Mouse (Mus musculus) MEL (cell line): Measurements from ENCODE around the gene Tdrd7.
A peak's percentile ranks its signal among the peaks of the same experiment; 100 is the strongest.

ENCODE experiments used
- BHLHE40 ChIP-seq: IDR thresholded peaks from 2 replicates; pipeline ENCODE4 v1.6.1; 2012; ENCODE audit warnings: low read depth, mild to moderate bottlenecking, inconsistent platforms, low read length, improper control_type of control experiment, borderline replicate concordance
- CTCF ChIP-seq, 3 experiments: IDR thresholded peaks in 2 of 3; conservative IDR thresholded peaks in 1 of 3; 2 replicates each; pipeline ENCODE4 v1.5.1; 2011 to 2012; ENCODE audit warnings: low read length in 3 of 3, low read depth in 2 of 3, mild to moderate bottlenecking in 2 of 3, improper control_type of control experiment in 1 of 3, inconsistent platforms in 1 of 3, mixed read lengths in 1 of 3, moderate library complexity in 1 of 3; ENCODE audit not compliant: control insufficient read depth in 1 of 3, insufficient read depth in 1 of 3, poor library complexity in 1 of 3, severe bottlenecking in 1 of 3
- EP300 ChIP-seq, 2 experiments: IDR thresholded peaks; 2 replicates each; pipeline ENCODE4 v1.6.1; 2011; ENCODE audit warnings: improper control_type of control experiment in 2 of 2, low read length in 2 of 2, low read depth in 1 of 2, mild to moderate bottlenecking in 1 of 2
- ETS1 ChIP-seq: IDR thresholded peaks from 2 replicates; pipeline ENCODE4 v1.6.1; 2012; ENCODE audit warnings: low read depth, mild to moderate bottlenecking, inconsistent platforms, low read length, improper control_type of control experiment, moderate library complexity
- GATA1 ChIP-seq: IDR thresholded peaks from 2 replicates; pipeline ENCODE4 v1.6.1; 2011; ENCODE audit warnings: low read depth, low read length, improper control_type of control experiment
- KAT2A ChIP-seq: conservative IDR thresholded peaks from 2 replicates; pipeline ENCODE4 v1.6.1; 2012; ENCODE audit warnings: low read depth, low read length, improper control_type of control experiment, inconsistent platforms
- NRF1 ChIP-seq: IDR thresholded peaks from 2 replicates; pipeline ENCODE4 v1.6.1; 2014; ENCODE audit warnings: low read depth, mild to moderate bottlenecking, inconsistent platforms, low read length, improper control_type of control experiment, moderate library complexity; ENCODE audit not compliant: poor library complexity, insufficient read depth, severe bottlenecking
- POLR2A ChIP-seq, 2 experiments: IDR thresholded peaks; 2 replicates each; pipeline ENCODE4 v1.6.1; 2011 to 2012; ENCODE audit warnings: low read length in 2 of 2, mild to moderate bottlenecking in 2 of 2, control low read depth in 1 of 2, improper control_type of control experiment in 1 of 2, low read depth in 1 of 2, moderate library complexity in 1 of 2; ENCODE audit not compliant: control insufficient read depth in 1 of 2, insufficient read depth in 1 of 2, poor library complexity in 1 of 2
- RAD21 ChIP-seq: IDR thresholded peaks from 2 replicates; pipeline ENCODE4 v1.6.1; 2011; ENCODE audit warnings: mild to moderate bottlenecking, low read depth, low read length, improper control_type of control experiment
- RCOR1 ChIP-seq: IDR thresholded peaks from 2 replicates; pipeline ENCODE4 v1.6.1; 2012; ENCODE audit warnings: low read depth, mild to moderate bottlenecking, inconsistent platforms, low read length, improper control_type of control experiment
- SIN3A ChIP-seq: IDR thresholded peaks from 2 replicates; pipeline ENCODE4 v1.6.1; 2012; ENCODE audit warnings: low read length, improper control_type of control experiment, inconsistent platforms
- USF1 ChIP-seq: IDR thresholded peaks from 2 replicates; pipeline ENCODE4 v1.6.1; 2014; ENCODE audit warnings: low read depth, mild to moderate bottlenecking, inconsistent platforms, low read length, improper control_type of control experiment, moderate library complexity
- ZKSCAN1 ChIP-seq: IDR thresholded peaks from 2 replicates; pipeline ENCODE4 v1.6.1; 2012; ENCODE audit warnings: low read depth, mild to moderate bottlenecking, inconsistent platforms, low read length, improper control_type of control experiment, moderate library complexity
- ZMIZ1 ChIP-seq: IDR thresholded peaks from 2 replicates; pipeline ENCODE4 v1.6.1; 2012; ENCODE audit warnings: low read depth, mild to moderate bottlenecking, inconsistent platforms, low read length, improper control_type of control experiment, moderate library complexity

- TF ChIP-seq RCOR1 (no peak), RAD21 (no peak), CTCF (IDR thresholded peaks at IDR 0.05 in 2 of 3, conservative IDR thresholded peaks at IDR 0.05 in 1 of 3; ENCODE audit: control insufficient read depth in 1 of 3, insufficient read depth in 1 of 3, low read depth in 2 of 3, low read length in 3 of 3, poor library complexity in 1 of 3, severe bottlenecking in 1 of 3) (peak in 1 of 3 experiments; percentile 2; a peak in 1 of 6 replicates), ZMIZ1 (no peak), GATA1 (no peak), BHLHE40 (no peak), KAT2A (no peak), ZKSCAN1 (no peak), USF1 (no peak), POLR2A (IDR thresholded peaks at IDR 0.05; ENCODE audit: control insufficient read depth in 1 of 2, insufficient read depth in 1 of 2, low read depth in 1 of 2, low read length in 2 of 2, poor library complexity in 1 of 2) (no peak), ETS1 (no peak), EP300 (IDR thresholded peaks at IDR 0.05; ENCODE audit: low read depth in 1 of 2, low read length in 2 of 2) (no peak), NRF1 (no peak), SIN3A (no peak)
These were observed 50.5 kb downstream of the Tdrd7 start for GRCm38 (mm10) chr4:46015605-46016004.
